Mouse (Mus musculus) heart, postnatal 25 days (tissue): ENCODE measurements around the gene Oaz1. TPM values are rescaled to one million over a fixed set of nuclear protein-coding genes. Genes with fewer than 3 reads are reported as not detected.
"Not testable (repeated sequence)": the region's sequence is repeated elsewhere in the genome, so short reads cannot be mapped to it uniquely, and the experiment has no call there.

Source experiments
- DNase-seq: peaks from one replicate; pipeline ENCODE4 v3.0.0; 2022; ENCODE audit warnings: low spot score
- intact Hi-C: fragments of 180-260 bp; cut with DNase I; formaldehyde crosslinking; loops from one replicate; pipeline ENCODE4 v1.15.1; 2025
- total RNA-seq, 2 experiments: library from RNA; stranded (reverse); gene quantifications; 2 replicates each; pipeline ENCODE4 v1.2.3; 2021

Oaz1 gene
- total RNA-seq, 2 experiments from 2014 or later = 883 to 894 TPM

DNA sequence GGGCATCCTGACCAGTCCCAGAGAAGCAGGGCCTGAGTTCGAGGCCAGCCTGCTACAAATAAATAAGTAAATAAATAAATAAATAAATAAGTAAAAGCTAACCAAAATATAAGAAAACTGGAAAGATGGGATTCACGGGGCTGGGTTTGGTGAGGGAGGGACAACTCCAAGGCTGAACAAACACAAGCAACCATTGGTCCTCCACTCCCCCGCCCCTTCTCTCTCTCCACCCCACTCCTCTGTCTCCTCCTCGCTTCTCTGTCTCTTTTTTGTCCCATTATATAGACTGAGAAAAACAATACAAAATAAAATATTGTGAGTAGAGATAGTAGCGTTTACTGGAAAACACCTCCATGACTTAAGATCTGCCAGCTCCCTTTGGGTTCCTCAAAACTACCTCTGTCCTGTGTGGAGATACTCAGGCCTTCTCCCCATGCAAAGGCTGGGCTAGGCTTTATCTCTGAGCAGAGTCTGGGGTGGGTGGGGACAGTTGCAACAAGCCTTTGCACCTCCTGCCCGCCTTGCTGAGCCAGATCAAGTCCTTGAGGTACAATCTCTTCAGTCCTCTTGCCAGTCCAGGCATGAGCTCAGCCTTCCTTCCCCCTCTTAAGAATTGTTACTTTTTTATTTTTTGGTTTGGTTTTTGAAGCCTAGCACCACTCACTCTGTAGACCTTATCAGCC, 7.7 kb upstream of the Oaz1 start:
- DNase-seq = no peak
- intact Hi-C loops = loop anchor here (5.0 kb wide), 1 partner anchor 179 kb away; no protein-coding TSS in a partner anchor

DNA sequence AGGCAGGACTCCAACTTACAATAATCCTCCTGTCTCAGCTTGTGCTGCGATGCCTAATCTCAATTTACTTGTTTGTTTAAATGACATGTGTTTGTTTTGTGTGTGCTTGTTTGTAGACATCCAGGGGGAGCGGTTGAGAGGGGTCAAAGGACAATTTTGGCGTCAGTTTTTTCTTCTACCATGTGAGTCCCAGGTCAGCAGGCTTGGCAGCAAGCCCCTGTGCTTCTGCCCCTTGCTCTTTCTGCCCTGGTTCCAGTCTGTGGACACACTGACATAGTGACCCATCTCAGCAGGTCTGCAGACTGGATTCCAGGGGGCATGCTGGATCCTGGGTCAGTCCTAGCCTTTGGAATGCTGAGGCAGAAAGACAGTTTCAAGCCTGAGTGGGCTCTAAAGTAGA, 7.0 kb upstream of the Oaz1 start:
- intact Hi-C loops = loop anchor here (5.0 kb wide), 1 partner anchor 178 kb away; no protein-coding TSS in a partner anchor

GRCm38 (mm10) chr10:80821991-80822390, 4.5 kb upstream of the Oaz1 start:
- DNase-seq = no peak
- intact Hi-C loops = loop anchor here (1.0 kb wide), 1 partner anchor 58 kb away; no protein-coding TSS in a partner anchor

More for the DNA sequence above, 7.0 kb upstream of the Oaz1 start:
- DNase-seq = no peak

GRCm38 (mm10) chr10:80822528-80822927, 3.9 kb upstream of the Oaz1 start:
- intact Hi-C loops = loop anchor here (1.0 kb wide), 1 partner anchor 58 kb away; no protein-coding TSS in a partner anchor
- no peak for DNase-seq

- intact Hi-C loops = no loop called here
- no peak for DNase-seq
Measured at GRCm38 (mm10) chr10:80823316-80823715, 3.1 kb upstream of the Oaz1 start.

DNA sequence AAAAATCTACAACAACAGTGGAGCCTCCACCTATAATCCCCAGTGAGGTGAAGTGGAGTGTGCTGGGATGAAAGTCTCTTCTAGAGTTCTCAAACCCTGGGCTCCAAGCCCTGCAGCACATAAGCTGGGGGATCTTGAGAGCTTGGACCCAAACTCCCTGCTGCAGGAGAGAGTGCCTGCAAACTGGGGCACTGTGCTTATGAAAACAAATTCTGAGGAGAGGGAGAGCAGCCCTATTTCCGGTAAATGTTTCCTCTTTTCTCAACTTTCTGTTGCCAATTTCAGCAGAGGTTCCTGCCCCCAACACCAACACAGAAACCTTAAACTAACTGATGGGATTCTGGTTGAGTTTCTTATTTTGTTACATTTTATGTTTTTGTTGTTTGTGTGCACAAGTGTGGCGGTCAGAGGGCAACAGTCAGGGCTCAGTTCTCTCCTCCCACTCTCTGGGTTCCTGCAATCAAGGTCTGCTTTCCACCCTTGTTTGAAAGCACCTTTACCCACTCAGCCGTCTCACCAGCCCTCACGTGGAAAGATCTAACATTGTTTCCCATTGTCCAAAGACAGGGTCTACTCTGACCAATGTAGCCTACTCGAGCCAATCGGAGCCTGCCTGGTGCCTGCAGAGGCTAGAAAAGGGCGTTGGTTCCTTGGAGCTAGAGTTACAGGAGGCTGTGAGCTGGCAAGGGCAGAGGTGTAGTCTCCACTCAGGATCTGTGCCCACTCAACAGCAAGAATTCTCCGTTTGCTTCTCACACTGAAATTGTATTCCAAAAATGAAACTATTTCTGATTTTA, 2.4 kb upstream of the Oaz1 start:
- intact Hi-C loops = no loop called here
- no peak for DNase-seq

GRCm38 (mm10) chr10:80824827-80825226, 1.6 kb upstream of the Oaz1 start:
- intact Hi-C loops = no loop called here

GRCm38 (mm10) chr10:80827063-80827869, 810 bp downstream of the Oaz1 start:
- no peak for DNase-seq
- intact Hi-C loops = loop anchor here (2.0 kb wide), 1 partner anchor 28 kb away; the partner anchor contains the start of genes Plekhj1 and Sf3a2

More at GRCm38 (mm10) chr10:80824827-80825226, 1.6 kb upstream of the Oaz1 start:
- no peak for DNase-seq

GRCm38 (mm10) chr10:80827870-80828420, 1.5 kb downstream of the Oaz1 start:
- intact Hi-C loops = loop anchor here (2.0 kb wide), 1 partner anchor 29 kb away; the partner anchor contains the start of genes Plekhj1 and Sf3a2
- no peak for DNase-seq

GRCm38 (mm10) chr10:80828587-80828986, 2.1 kb downstream of the Oaz1 start:
- DNase-seq, intact Hi-C loops: not testable (repeated sequence)

GRCm38 (mm10) chr10:80829359-80830278, 3.2 kb downstream of the Oaz1 start:
- intact Hi-C loops = no loop called here
- DNase-seq = no peak

- intact Hi-C loops = no loop called here
- DNase-seq = no peak
Measured at GRCm38 (mm10) chr10:80831136-80831535, 4.7 kb downstream of the Oaz1 start.

- DNase-seq = no peak
- intact Hi-C loops = no loop called here
Measured at GRCm38 (mm10) chr10:80832818-80833217, 6.4 kb downstream of the Oaz1 start.

GRCm38 (mm10) chr10:80835617-80836016, 9.2 kb downstream of the Oaz1 start:
- DNase-seq = no peak
- intact Hi-C loops = no loop called here

DNA sequence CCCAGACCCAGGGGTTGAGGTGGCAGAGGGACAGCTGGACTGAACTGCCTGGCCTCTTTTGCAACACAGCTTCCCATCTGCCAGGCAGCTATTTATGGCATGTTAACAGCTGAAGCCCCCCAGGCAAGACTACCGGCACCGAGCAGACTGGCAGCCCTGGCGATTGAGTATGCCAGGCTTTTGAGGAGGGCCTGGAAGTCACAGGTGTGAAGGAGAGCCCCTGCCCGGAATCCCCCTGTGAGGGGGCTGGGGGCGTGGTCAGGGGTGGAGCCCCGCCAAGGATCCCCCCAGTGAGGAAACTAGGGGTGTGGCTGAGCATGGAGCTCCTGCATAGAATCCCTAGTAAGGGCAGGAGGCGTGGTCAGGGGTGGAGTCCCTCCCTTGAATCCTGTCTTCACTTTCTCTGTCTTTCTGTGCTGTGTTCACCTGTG, 10.5 kb downstream of the Oaz1 start:
- intact Hi-C loops = no loop called here
- no peak for DNase-seq

DNA sequence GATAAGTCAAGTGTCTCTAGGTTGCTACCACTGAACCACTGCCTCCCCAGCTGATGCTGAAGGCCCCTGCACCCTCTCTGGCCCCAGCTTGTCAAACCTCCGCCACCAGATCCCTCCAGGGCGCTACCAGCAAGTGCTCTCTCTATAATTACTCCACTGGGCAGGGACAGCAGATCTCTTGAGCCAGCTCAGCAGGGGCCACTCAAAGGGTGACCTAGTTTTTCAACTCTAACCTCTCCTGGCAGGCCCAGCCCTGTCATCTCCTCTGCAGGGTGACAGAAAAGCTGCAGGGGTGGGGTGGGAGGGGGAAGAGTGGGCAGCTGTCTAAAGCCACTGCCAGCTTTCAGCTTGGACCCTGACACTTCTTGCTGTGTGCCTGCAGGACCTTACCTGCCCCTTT, 11.4 kb downstream of the Oaz1 start:
- intact Hi-C loops = no loop called here
- no peak for DNase-seq

DNA sequence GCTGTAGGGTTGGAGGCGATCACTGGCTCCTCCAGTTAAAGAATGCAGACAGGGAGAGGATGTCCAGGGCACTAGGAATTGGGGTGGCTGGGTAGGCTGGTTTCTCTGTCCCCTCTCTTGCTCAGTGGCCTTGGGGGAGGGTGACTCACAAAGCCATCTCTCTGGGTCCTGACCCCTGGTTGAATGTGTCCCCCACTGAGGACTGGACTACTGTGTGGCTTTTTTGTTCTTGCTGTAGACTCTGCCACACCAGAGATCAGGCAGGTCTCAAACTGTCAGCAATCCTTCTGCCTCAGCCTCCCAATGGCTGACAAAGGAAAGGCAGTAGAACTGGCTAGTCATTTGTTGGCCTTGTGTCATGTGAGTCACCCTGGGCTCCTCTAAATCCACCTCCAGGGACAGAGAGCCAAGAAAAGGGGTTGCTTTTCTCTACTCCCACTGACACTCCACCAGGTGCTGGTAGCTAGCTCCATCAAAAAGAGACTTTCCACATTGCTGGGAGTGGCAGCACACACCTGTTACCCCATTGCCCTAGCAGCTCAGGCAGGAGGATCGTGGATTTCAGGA, 12.0 kb downstream of the Oaz1 start:
- intact Hi-C loops = no loop called here
- DNase-seq = no peak

DNA sequence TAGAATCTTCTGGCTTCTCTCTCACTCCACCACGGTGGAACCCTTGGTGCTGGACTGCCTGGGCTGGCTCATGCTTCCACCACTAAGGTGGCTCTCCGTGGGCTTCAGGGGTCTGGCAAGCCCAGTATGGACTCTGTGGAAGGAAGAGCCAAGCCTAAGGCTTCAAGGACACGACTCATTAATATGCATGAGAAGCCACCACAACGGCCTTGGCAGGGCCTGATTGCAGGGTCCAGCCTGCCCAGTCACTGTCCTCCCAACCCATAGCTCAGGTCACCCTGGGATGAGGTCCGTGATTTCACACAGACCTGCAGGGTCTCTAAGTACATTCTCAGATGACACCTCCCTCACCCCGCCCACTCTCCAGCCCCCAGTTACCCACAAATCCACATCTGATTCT, 13.4 kb downstream of the Oaz1 start:
- DNase-seq = no peak
- intact Hi-C loops = no loop called here
